Mouse (Mus musculus) kidney, adult 9 months (tissue): ENCODE results near the gene Cyp2d11.
"Not testable (repeated sequence)": the region's sequence is repeated elsewhere in the genome, so short reads cannot be mapped to it uniquely, and the experiment has no call there.

Source experiments
- DNase-seq: peaks from one replicate; pipeline ENCODE4 v3.0.0; 2022

Gene Cyp2d11

GRCm38 (mm10) chr15:82379871-82380713 lies 13.7 kb downstream of the Cyp2d11 start, which contains the start of gene Cyp2d22:
Cyp2d22 (minus strand) TSS chr15:82380260.
- peak; percentile 70 for DNase-seq

GRCm38 (mm10) chr15:82379511-82379870 lies 14.3 kb downstream of the Cyp2d11 start:
- no peak for DNase-seq

GRCm38 (mm10) chr15:82378261-82379180 lies 15.3 kb downstream of the Cyp2d11 start:
- DNase-seq, result no peak

GRCm38 (mm10) chr15:82377701-82378100 lies 16.1 kb downstream of the Cyp2d11 start:
- DNase-seq, result no peak

- peak; percentile 73 for DNase-seq
These were observed 17.3 kb downstream of the Cyp2d11 start for GRCm38 (mm10) chr15:82376393-82377138.

- DNase-seq, result no peak
These were observed 18.0 kb downstream of the Cyp2d11 start for GRCm38 (mm10) chr15:82375855-82376254.

GRCm38 (mm10) chr15:82374437-82374836 lies 19.4 kb downstream of the Cyp2d11 start:
- DNase-seq, result no peak

GRCm38 (mm10) chr15:82372991-82373390 lies 20.8 kb downstream of the Cyp2d11 start:
- DNase-seq, result no peak

- DNase-seq, result no peak
These were observed 21.4 kb downstream of the Cyp2d11 start for GRCm38 (mm10) chr15:82372446-82372845.

- DNase-seq, result no peak
These were observed 25.0 kb downstream of the Cyp2d11 start for GRCm38 (mm10) chr15:82368851-82369250.

- no peak for DNase-seq
These were observed 25.7 kb downstream of the Cyp2d11 start for GRCm38 (mm10) chr15:82368146-82368545.

- DNase-seq, result not testable (repeated sequence)
These were observed 29.3 kb downstream of the Cyp2d11 start for GRCm38 (mm10) chr15:82364561-82364960.

GRCm38 (mm10) chr15:82363801-82364200 lies 30.0 kb downstream of the Cyp2d11 start:
- not testable (repeated sequence) for DNase-seq

GRCm38 (mm10) chr15:82362234-82362633 lies 31.6 kb downstream of the Cyp2d11 start:
- no peak for DNase-seq

- peak; percentile 70 for DNase-seq
These were observed 32.3 kb downstream of the Cyp2d11 start for GRCm38 (mm10) chr15:82361459-82362018.

- peak; percentile 77 for DNase-seq
These were observed 35.2 kb downstream of the Cyp2d11 start for GRCm38 (mm10) chr15:82358431-82359260.

- peak; percentile 98 for DNase-seq
These were observed 39.5 kb downstream of the Cyp2d11 start, which contains the start of gene Ndufa6 for GRCm38 (mm10) chr15:82354126-82354945. Ndufa6 (minus strand) TSS chr15:82354322.

GRCm38 (mm10) chr15:82353745-82354113 lies 40.1 kb downstream of the Cyp2d11 start:
- no peak for DNase-seq

GRCm38 (mm10) chr15:82353078-82353744 lies 40.6 kb downstream of the Cyp2d11 start:
- DNase-seq, result no peak

- no peak for DNase-seq
These were observed 42.3 kb downstream of the Cyp2d11 start for GRCm38 (mm10) chr15:82351480-82351879.
